Mouse (Mus musculus) kidney, adult 2 months (tissue): ENCODE measurements around the gene Hoxb3. TPM values are rescaled to one million over a fixed set of nuclear protein-coding genes. Genes with fewer than 3 reads are reported as not detected.

Source experiments
- DNase-seq: peaks from one replicate; pipeline ENCODE4 v3.0.0; 2021
- H3K27ac ChIP-seq: fragments of 200-500 bp; 2 replicates; pipeline ENCODE4 v1.5.1; 2012; ENCODE audit warnings: low read depth, low read length, control low read depth, inconsistent platforms; ENCODE audit not compliant: insufficient read depth
- H3K27me3 ChIP-seq: fragments of 200-500 bp; replicated peaks from 2 replicates; pipeline ENCODE4 v1.6.1; 2012; ENCODE audit warnings: mild to moderate bottlenecking, moderate library complexity, low read length, inconsistent platforms; ENCODE audit not compliant: control insufficient read depth, insufficient read depth
- H3K36me3 ChIP-seq: fragments of 200-500 bp; 2 replicates; pipeline ENCODE4 v1.6.1; 2012; ENCODE audit warnings: mild to moderate bottlenecking, moderate library complexity, low read length, inconsistent platforms; ENCODE audit not compliant: control insufficient read depth, insufficient read depth
- H3K4me1 ChIP-seq: fragments of 200-500 bp; 2 replicates; pipeline ENCODE4 v1.6.1; 2011; ENCODE audit warnings: low read length; ENCODE audit not compliant: control insufficient read depth, insufficient read depth
- H3K4me3 ChIP-seq: fragments of 200-500 bp; 2 replicates; pipeline ENCODE4 v1.5.1; 2011; ENCODE audit warnings: mild to moderate bottlenecking, low read depth, low read length, control low read depth; ENCODE audit not compliant: insufficient read depth
- CTCF ChIP-seq: fragments of 200-500 bp; conservative IDR thresholded peaks from 2 replicates; pipeline ENCODE4 v1.5.1; 2011; ENCODE audit warnings: low read depth, mild to moderate bottlenecking, control low read depth, low read length, moderate library complexity, mixed read lengths; ENCODE audit not compliant: insufficient read depth, insufficient read length
- POLR2A ChIP-seq: fragments of 200-500 bp; IDR thresholded peaks from one replicate; pipeline ENCODE4 v1.6.1; 2011; ENCODE audit warnings: low read depth, low read length, control low read depth
- WGBS: fragments of 180-500 bp; shearing (Covaris S2); methylation state at CpG from one replicate; pipeline ENCODE4 v1.1.7; 2018; 5-methylcytosine and 5-hydroxymethylcytosine counted together
- polyA plus RNA-seq: library from polyadenylated mRNA; depleted of rRNA; stranded (reverse); fragments of >200 nt; gene quantifications from 2 replicates; pipeline ENCODE4 v1.2.3, GENCODE M21; 2012

Gene Hoxb3
- polyA plus RNA-seq, 1 experiment: 10.1 TPM

DNA sequence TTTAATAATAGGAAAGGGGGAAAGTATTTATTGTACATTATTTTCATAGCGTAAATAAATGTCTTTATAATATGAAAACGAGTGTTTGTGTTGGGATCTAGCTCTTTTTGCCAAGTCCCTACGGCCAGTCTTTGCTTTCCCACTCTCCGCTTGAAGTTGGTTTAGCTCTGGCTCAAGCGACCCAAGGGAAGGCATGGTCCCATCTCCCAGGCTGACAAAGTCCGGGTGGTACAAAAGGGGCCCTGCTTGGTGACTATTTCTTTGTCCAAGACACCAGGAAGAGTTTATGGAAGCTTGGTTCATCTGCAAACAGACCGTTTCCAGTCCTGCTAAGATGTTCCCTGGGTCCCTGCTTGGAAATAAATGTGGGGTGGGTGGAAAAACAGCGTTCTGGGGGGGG lies 30.8 kb downstream of the Hoxb3 start:
- peak; percentile 55 for DNase-seq
- H3K27ac ChIP-seq: peak overlapping the region; percentile 95
- H3K4me3 ChIP-seq: peak overlapping the region; percentile 56
- H3K36me3 ChIP-seq: no peaks in the 10 kb centered on the region
- TF ChIP-seq POLR2A (no peak), CTCF (no peak)
- peaks cover 8% of the 10 kb centered on the region; the same call in 1 of the 2 replicates for H3K4me1 ChIP-seq
- no peaks in the 10 kb centered on the region for H3K27me3 ChIP-seq
- 11% methylated on average over 8 of the region's 8 CpGs for WGBS

- peak overlapping the region; percentile 95 for H3K27ac ChIP-seq
- H3K4me1 ChIP-seq: peaks cover 8% of the 10 kb centered on the region; the same call in 1 of the 2 replicates
- no peaks in the 10 kb centered on the region for H3K36me3 ChIP-seq
- no peaks in the 10 kb centered on the region for H3K27me3 ChIP-seq
- H3K4me3 ChIP-seq: peak overlapping the region; percentile 56
- TF ChIP-seq POLR2A: no peak
- no peak for TF ChIP-seq CTCF
- peak; percentile 72 for DNase-seq
- 6% methylated on average over 25 of the region's 25 CpGs for WGBS
Observed at GRCm38 (mm10) chr11:96354376-96354775, 31.2 kb downstream of the Hoxb3 start.

- no peak for DNase-seq
- Histone ChIP-seq H3K4me1 (peaks cover 8% of the 10 kb centered on the region; the same call in 1 of the 2 replicates), H3K36me3 (no peaks in the 10 kb centered on the region), H3K27me3 (no peaks in the 10 kb centered on the region), H3K27ac (peak overlapping the region; percentile 95), H3K4me3 (peak overlapping the region; percentile 56)
- TF ChIP-seq POLR2A (no peak), CTCF (no peak)
- 22% methylated on average over 9 of the region's 9 CpGs for WGBS
Observed at GRCm38 (mm10) chr11:96354801-96355311, 31.7 kb downstream of the Hoxb3 start.

- 49% methylated on average over 5 of the region's 5 CpGs for WGBS
- no peak for TF ChIP-seq CTCF
- no peak overlapping the region for H3K27ac ChIP-seq
- no peak overlapping the region for H3K4me3 ChIP-seq
- no peaks in the 10 kb centered on the region for H3K36me3 ChIP-seq
- H3K4me1 ChIP-seq: no peaks in the 10 kb centered on the region
- peak; percentile 67 for DNase-seq
- peaks cover 1% of the 10 kb centered on the region; the same call in 1 of the 2 replicates for H3K27me3 ChIP-seq
Observed at GRCm38 (mm10) chr11:96363807-96364206, 40.7 kb downstream of the Hoxb3 start.

DNA sequence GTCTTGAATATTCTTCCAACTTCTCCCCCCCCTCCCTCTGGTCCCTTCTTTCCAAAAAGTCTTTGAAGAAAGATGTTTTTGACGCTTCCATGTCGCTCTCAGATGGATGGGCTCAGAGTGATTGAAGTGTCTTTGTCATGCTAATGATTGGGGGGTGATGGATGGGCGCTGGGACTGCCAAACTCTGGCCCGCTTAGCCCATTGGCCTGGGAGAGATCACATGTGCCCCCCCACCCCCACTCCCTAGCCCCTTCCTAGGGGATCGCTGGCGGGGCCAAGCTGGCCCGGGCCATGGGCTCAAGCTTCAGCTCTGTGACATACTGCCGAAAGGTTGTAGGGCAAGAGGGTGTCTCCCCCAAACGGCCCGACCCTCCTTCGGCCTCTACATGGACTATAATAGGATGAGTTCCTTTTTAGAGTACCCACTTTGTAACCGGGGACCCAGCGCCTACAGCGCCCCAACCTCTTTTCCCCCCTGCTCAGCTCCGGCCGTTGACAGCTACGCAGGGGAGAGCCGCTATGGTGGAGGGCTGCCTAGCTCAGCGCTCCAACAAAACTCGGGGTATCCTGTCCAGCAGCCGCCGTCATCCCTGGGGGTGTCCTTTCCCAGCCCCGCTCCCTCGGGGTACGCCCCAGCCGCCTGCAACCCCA lies 42.4 kb downstream of the Hoxb3 start, which contains the start of gene Hoxb1:
TSS of gene Hoxb1 (plus strand) at position 312 of the 651 bp plus-strand sequence.
- no peak for DNase-seq
- 58% methylated on average over 26 of the region's 26 CpGs for WGBS
- Histone ChIP-seq H3K4me3 (peak within 1 kb of the TSS; percentile 14; the same call in 1 of the 2 replicates), H3K4me1 (no peaks in the 10 kb centered on the region), H3K27me3 (peaks cover 1% of the 10 kb centered on the region; the same call in 1 of the 2 replicates), H3K36me3 (no peaks in the 10 kb centered on the region), H3K27ac (no peak within 1 kb of the TSS)
- TF ChIP-seq POLR2A (no peak), CTCF (no peak)

- peak overlapping the region; percentile 14; the same call in 1 of the 2 replicates for H3K4me3 ChIP-seq
- whole genome bisulfite sequencing: 26% methylated on average over 47 of the region's 47 CpGs
Observed at GRCm38 (mm10) chr11:96366092-96367041, 43.2 kb downstream of the Hoxb3 start.

DNA sequence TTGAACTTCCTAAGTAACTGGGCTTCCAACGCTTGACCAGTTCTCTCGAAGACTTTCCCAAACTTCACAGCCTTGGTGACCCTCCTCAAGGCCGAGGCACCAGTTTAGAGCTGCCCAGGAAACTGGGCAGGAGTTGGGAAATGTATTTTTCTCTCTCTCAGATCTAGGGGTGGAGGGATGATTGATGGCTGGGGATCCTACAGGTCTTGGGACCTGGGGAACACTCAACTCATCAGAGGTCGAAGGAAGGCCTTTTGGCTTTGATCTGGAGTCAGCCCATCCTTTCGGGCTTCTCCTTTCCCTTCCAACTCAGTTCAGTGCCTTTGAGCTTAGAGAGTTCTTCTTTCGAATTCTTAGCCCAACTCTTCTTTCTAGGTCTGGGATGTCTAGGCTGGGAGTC lies 44.0 kb downstream of the Hoxb3 start:
- H3K36me3 ChIP-seq: no peaks in the 10 kb centered on the region
- 88% methylated on average over 6 of the region's 6 CpGs for WGBS
- peaks cover 1% of the 10 kb centered on the region; the same call in 1 of the 2 replicates for H3K27me3 ChIP-seq
- DNase-seq: no peak
- H3K4me3 ChIP-seq: no peak overlapping the region
- no peak overlapping the region for H3K27ac ChIP-seq
- TF ChIP-seq CTCF (no peak), POLR2A (no peak)
- no peaks in the 10 kb centered on the region for H3K4me1 ChIP-seq

More at GRCm38 (mm10) chr11:96366092-96367041, 43.2 kb downstream of the Hoxb3 start:
- no peak for TF ChIP-seq CTCF
- TF ChIP-seq POLR2A: no peak
- H3K36me3 ChIP-seq: no peaks in the 10 kb centered on the region
- no peak overlapping the region for H3K27ac ChIP-seq
- peaks cover 1% of the 10 kb centered on the region; the same call in 1 of the 2 replicates for H3K27me3 ChIP-seq
- DNase-seq: peak; percentile 52
- no peaks in the 10 kb centered on the region for H3K4me1 ChIP-seq
